Mouse (Mus musculus) forebrain, embryonic 14.5 days (tissue): ENCODE results near the gene Gpat2. TPM values are rescaled to one million over a fixed set of nuclear protein-coding genes. Genes with fewer than 3 reads are reported as not detected.

ENCODE experiments used
- ATAC-seq: fragments of 200-750 bp; cut with Nextera tagmentation; 2 replicates; pipeline ENCODE4 v1.8.0; 2017; ENCODE audit warnings: mild to moderate bottlenecking, moderate library complexity
- DNase-seq: peaks from one replicate; pipeline ENCODE4 v3.0.0-alpha.2; 2015; ENCODE audit warnings: low spot score
- H3K27ac ChIP-seq: fragments of 300-500 bp; sonication (generic); 2 replicates; pipeline ENCODE4 v1.5.1; 2014; ENCODE audit warnings: low read depth, mild to moderate bottlenecking, control low read depth, low read length, moderate library complexity
- H3K27me3 ChIP-seq: fragments of 300-500 bp; sonication (generic); replicated peaks from 2 replicates; pipeline ENCODE4 v1.6.1; 2014; ENCODE audit warnings: low read length, control low read depth, mixed read lengths; ENCODE audit not compliant: control insufficient read depth, insufficient read depth
- H3K36me3 ChIP-seq: fragments of 300-500 bp; sonication (generic); 2 replicates; pipeline ENCODE4 v1.6.1; 2014; ENCODE audit warnings: low read length, control low read depth; ENCODE audit not compliant: control insufficient read depth, insufficient read depth
- H3K4me1 ChIP-seq: fragments of 300-500 bp; sonication (generic); 2 replicates; pipeline ENCODE4 v1.6.1; 2014; ENCODE audit warnings: antibody characterized with exemption, low read length, control low read depth; ENCODE audit not compliant: control insufficient read depth, insufficient read depth
- H3K4me2 ChIP-seq: fragments of 300-500 bp; sonication (generic); 2 replicates; pipeline ENCODE4 v1.6.1; 2014; ENCODE audit warnings: mild to moderate bottlenecking, control low read depth, low read length
- H3K4me3 ChIP-seq: fragments of 300-500 bp; sonication (generic); 2 replicates; pipeline ENCODE4 v1.5.1; 2014; ENCODE audit warnings: low read depth, low read length, control low read depth
- H3K9ac ChIP-seq: fragments of 300-500 bp; sonication (generic); 2 replicates; pipeline ENCODE4 v1.6.1; 2014; ENCODE audit warnings: mild to moderate bottlenecking, low read length, control low read depth, moderate library complexity
- H3K9me3 ChIP-seq: fragments of 300-500 bp; sonication (generic); replicated peaks from 2 replicates; pipeline ENCODE4 v1.6.1; 2016; ENCODE audit warnings: low read length, control low read depth, mixed read lengths; ENCODE audit not compliant: control insufficient read depth
- WGBS: fragments of 180-500 bp; shearing (Covaris S2); extraction: QIAGEN DNeasy Blood & Tissue Kit; methylation state at CpG from one replicate; pipeline ENCODE4 v1.1.7; 2014; 5-methylcytosine and 5-hydroxymethylcytosine counted together
- polyA plus RNA-seq: library from polyadenylated mRNA; unstranded; fragments of >200 nt; fragmentation: Nextera tagmentation; extraction: Ambion mirVana; gene quantifications from 2 replicates; pipeline ENCODE4 v1.2.1, GENCODE M21; 2014

The Gpat2 gene
- polyA plus RNA-seq, 1 experiment from 2014 or later = not detected

DNA sequence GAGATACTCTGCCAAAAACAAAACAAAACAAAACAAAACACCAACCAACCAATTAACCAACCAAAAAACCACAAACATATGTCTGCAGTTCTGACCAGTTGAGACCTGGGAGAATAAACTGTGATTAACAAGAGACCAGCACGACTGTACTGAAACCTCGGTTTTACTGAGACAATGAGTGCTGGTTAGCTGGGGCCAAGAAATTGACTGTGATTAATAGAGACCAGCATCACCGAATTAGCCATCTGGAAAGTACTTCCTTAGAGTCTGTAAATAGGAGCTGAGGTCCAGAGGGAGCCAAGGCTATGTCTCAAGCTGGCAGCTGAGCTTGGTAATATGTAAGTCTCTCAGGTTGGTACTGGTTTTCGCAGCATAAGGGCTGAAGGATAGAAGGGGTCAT is 34.2 kb upstream of the Gpat2 start:
- no peak overlapping the region for H3K4me3 ChIP-seq
- no peaks in the 10 kb centered on the region for H3K27me3 ChIP-seq
- DNase-seq (no peak), ATAC-seq (no peak)
- H3K4me1 ChIP-seq = no peaks in the 10 kb centered on the region
- 65% methylated on average over 4 of the region's 4 CpGs for WGBS
- no peak overlapping the region for H3K9ac ChIP-seq
- H3K4me2 ChIP-seq = no peak overlapping the region
- H3K9me3 ChIP-seq = no peaks in the 10 kb centered on the region
- H3K27ac ChIP-seq = no peak overlapping the region
- H3K36me3 ChIP-seq = no peaks in the 10 kb centered on the region

- Histone ChIP-seq H3K4me2 (no peak overlapping the region), H3K36me3 (no peaks in the 10 kb centered on the region), H3K27ac (no peak overlapping the region), H3K9ac (no peak overlapping the region), H3K27me3 (no peaks in the 10 kb centered on the region), H3K4me1 (no peaks in the 10 kb centered on the region), H3K4me3 (no peak overlapping the region), H3K9me3 (no peaks in the 10 kb centered on the region)
- ATAC-seq (no peak), DNase-seq (no peak)
- 83% methylated on average over 3 of the region's 3 CpGs for WGBS
These were observed 33.7 kb upstream of the Gpat2 start for GRCm38 (mm10) chr2:127391323-127391722.

- ATAC-seq (no peak), DNase-seq (no peak)
- no peaks in the 10 kb centered on the region for H3K9me3 ChIP-seq
- no peaks in the 10 kb centered on the region for H3K4me1 ChIP-seq
- H3K27me3 ChIP-seq = no peaks in the 10 kb centered on the region
- no peak overlapping the region for H3K27ac ChIP-seq
- H3K9ac ChIP-seq = no peak overlapping the region
- no peak overlapping the region for H3K4me3 ChIP-seq
- H3K36me3 ChIP-seq = no peaks in the 10 kb centered on the region
- WGBS = 89% methylated on average over 5 of the region's 5 CpGs
- no peak overlapping the region for H3K4me2 ChIP-seq
These were observed 30.3 kb upstream of the Gpat2 start for GRCm38 (mm10) chr2:127394606-127395161.

DNA sequence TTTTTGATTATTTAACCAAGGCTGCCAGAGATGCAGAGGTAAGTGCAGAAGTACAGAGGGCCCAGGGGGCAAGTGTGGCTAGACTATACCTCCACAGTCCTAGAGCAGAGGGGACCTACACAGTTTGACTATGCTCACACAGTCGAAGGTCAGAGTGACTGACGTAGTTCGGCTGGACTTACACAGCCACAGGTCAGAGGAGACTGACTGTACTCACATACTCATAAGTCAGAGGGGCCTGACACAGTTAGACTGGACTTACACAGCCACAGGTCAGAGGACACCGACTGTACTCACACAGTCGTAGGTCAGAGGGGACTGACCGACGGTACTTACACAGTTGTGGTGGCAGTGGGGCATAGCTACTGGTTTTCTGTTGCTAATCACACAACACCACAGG is 26.3 kb upstream of the Gpat2 start:
- Histone ChIP-seq H3K36me3 (no peaks in the 10 kb centered on the region), H3K27ac (no peak overlapping the region), H3K9ac (no peak overlapping the region), H3K4me1 (no peaks in the 10 kb centered on the region), H3K9me3 (no peaks in the 10 kb centered on the region), H3K4me2 (no peak overlapping the region), H3K4me3 (no peak overlapping the region), H3K27me3 (no peaks in the 10 kb centered on the region)
- DNase-seq (no peak), ATAC-seq (no peak)
- 92% methylated on average over 7 of the region's 7 CpGs for WGBS

DNA sequence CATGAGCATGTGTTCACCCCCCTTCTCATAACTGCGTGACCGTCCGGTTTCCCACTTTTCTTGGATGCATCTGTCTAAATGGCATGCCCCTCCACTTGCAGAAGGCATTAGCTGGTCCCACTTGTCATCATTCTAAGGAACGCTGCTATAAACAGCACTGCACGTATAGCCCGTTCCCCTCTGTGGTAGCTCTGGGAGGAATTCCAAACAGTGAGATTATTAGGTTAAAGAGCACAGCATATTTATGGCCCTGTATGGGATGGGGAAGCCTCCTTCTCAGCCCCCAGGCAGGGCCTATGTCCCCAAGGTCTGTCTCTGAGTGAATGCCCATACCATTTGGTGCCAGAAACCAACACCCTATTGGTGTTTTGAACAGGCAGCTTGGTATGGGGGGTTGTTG is 13.9 kb upstream of the Gpat2 start:
- Histone ChIP-seq H3K4me3 (no peak overlapping the region), H3K36me3 (no peaks in the 10 kb centered on the region), H3K4me1 (no peaks in the 10 kb centered on the region), H3K27ac (no peak overlapping the region), H3K9me3 (no peaks in the 10 kb centered on the region), H3K9ac (no peak overlapping the region), H3K27me3 (no peaks in the 10 kb centered on the region), H3K4me2 (no peak overlapping the region)
- DNase-seq = no peak
- WGBS = 87% methylated on average over 6 of the region's 6 CpGs
- no peak for ATAC-seq

DNA sequence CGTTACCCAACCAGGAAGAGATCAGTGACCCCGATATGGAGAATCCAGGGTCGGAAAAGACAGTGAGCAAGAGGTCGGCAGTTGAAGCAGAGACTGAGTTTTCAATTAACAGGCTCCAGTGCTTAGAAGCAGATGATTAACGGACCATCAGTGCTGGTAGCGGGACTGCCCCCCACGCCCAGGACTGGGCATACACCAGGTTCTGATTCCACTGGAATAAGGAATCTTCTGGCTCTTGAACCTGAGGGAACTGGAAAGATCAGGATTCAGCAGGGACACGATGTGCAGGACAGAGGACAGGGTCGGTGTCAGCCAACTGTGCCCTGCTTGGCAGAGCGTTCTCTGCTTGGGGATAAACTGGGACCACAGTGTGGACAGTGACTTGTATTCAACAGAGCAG is 9.2 kb upstream of the Gpat2 start:
- no peak overlapping the region for H3K9ac ChIP-seq
- no peaks in the 10 kb centered on the region for H3K36me3 ChIP-seq
- H3K4me1 ChIP-seq = no peaks in the 10 kb centered on the region
- H3K9me3 ChIP-seq = no peaks in the 10 kb centered on the region
- no peak for ATAC-seq
- no peak overlapping the region for H3K4me2 ChIP-seq
- H3K27me3 ChIP-seq = no peaks in the 10 kb centered on the region
- no peak overlapping the region for H3K4me3 ChIP-seq
- DNase-seq = no peak
- H3K27ac ChIP-seq = no peak overlapping the region
- 77% methylated on average over 10 of the region's 10 CpGs for WGBS

DNA sequence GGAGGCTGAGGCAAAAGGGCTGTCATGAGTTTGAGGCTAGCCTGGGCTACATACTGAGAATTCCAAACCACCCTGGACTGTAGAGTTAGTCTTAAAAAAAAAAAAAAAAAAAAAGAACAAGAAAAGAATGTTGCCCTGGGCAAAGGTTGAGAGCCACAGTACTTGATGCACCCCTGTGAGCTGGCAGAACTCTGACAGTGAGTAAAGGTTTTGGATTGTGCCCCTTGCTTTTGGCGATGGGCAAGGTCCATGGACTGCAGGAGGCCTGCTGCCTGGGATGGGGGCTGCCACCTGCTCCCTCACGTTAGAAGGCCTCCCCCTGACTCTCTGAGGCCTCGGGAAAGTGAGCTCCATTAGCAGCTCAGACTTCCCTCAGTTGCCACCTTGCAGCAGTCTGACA is 8.3 kb upstream of the Gpat2 start:
- Histone ChIP-seq H3K4me3 (no peak overlapping the region), H3K36me3 (no peaks in the 10 kb centered on the region), H3K27ac (no peak overlapping the region), H3K27me3 (no peaks in the 10 kb centered on the region), H3K4me2 (no peak overlapping the region), H3K9ac (no peak overlapping the region), H3K9me3 (no peaks in the 10 kb centered on the region), H3K4me1 (no peaks in the 10 kb centered on the region)
- no peak for DNase-seq
- ATAC-seq = no peak
- WGBS = 63% methylated on average over 3 of the region's 3 CpGs

DNA sequence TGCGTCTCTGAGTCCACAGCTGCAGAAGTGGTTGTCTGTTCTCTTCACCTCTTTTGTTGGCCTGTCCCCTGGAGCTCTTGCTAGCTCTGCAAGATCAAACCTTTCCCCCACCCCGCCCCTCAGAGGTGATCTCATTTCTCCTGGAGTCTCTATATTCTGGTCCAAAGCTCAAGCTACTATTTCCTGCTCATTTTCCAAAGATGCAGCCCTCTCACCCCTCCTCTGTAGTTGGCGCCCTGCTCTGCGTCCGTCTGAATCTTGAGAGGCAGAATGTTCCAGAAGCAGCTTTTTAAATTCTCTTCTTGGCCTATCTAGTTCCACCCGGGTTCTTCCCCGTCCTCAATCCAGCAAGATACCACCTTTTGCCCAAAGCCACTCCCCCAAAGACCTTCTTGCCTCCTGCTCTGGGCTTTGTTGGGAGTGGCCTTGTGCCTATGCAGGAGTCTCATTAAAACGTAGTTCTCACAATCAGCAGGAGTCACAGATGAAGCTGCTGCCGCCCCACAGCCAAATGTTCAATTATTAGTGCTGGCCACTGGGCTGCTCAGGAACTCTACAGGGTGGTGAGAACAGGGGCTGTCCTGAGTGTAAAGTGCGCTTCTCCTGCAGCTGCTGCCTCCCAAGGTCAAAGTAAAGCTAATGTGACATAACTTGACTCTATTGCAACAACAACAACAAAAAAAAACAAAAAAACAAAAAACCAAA is 6.6 kb upstream of the Gpat2 start:
- DNase-seq = no peak
- 67% methylated on average over 10 of the region's 10 CpGs for WGBS
- Histone ChIP-seq H3K9ac (no peak overlapping the region), H3K36me3 (no peaks in the 10 kb centered on the region), H3K27me3 (no peaks in the 10 kb centered on the region), H3K4me2 (no peak overlapping the region), H3K4me3 (no peak overlapping the region), H3K9me3 (no peaks in the 10 kb centered on the region), H3K4me1 (no peaks in the 10 kb centered on the region), H3K27ac (no peak overlapping the region)
- no peak for ATAC-seq

- H3K4me3 ChIP-seq = no peak overlapping the region
- H3K9me3 ChIP-seq = no peaks in the 10 kb centered on the region
- no peak overlapping the region for H3K4me2 ChIP-seq
- H3K9ac ChIP-seq = no peak overlapping the region
- H3K27ac ChIP-seq = no peak overlapping the region
- no peak for ATAC-seq
- WGBS = 21% methylated on average over 3 of the region's 3 CpGs
- peak; percentile 71 for DNase-seq
- H3K27me3 ChIP-seq = no peaks in the 10 kb centered on the region
- 0 out of 2 replicates have a peak, but pooled peaks cover 11% of the 10 kb centered on the region for H3K36me3 ChIP-seq
- no peaks in the 10 kb centered on the region for H3K4me1 ChIP-seq
These were observed 5.2 kb downstream of the Gpat2 start for GRCm38 (mm10) chr2:127430238-127430637.
